Mouse (Mus musculus) spleen, adult 2 months (tissue): Measurements from ENCODE around the gene Nfatc4. TPM values are rescaled to one million over a fixed set of nuclear protein-coding genes. Genes with fewer than 3 reads are reported as not detected.

Source experiments
- DNase-seq, 2 experiments: peaks; one replicate each; pipeline versions ENCODE4 v3.0.0 to v3.0.0-alpha.2; 2012 to 2021; ENCODE audit warnings: low spot score in 2 of 2, low read depth in 1 of 2
- H3K27ac ChIP-seq: fragments of 200-500 bp; 2 replicates; pipeline ENCODE4 v1.5.1; 2012; ENCODE audit warnings: low read length, inconsistent platforms; ENCODE audit not compliant: insufficient read depth
- H3K27me3 ChIP-seq: fragments of 200-500 bp; 2 replicates; pipeline ENCODE4 v1.6.1; 2012; ENCODE audit warnings: mild to moderate bottlenecking, moderate library complexity, low read length, inconsistent platforms; ENCODE audit not compliant: control insufficient read depth, insufficient read depth
- H3K36me3 ChIP-seq: fragments of 200-500 bp; 2 replicates; pipeline ENCODE4 v1.6.1; 2012; ENCODE audit warnings: mild to moderate bottlenecking, low read length, inconsistent platforms; ENCODE audit not compliant: control insufficient read depth, insufficient read depth
- H3K4me1 ChIP-seq: fragments of 200-500 bp; 2 replicates; pipeline ENCODE4 v1.6.1; 2011; ENCODE audit warnings: inconsistent platforms; ENCODE audit not compliant: control insufficient read depth, insufficient read depth, insufficient read length
- H3K4me3 ChIP-seq: fragments of 200-500 bp; 2 replicates; pipeline ENCODE4 v1.5.1; 2011; ENCODE audit warnings: mild to moderate bottlenecking, inconsistent platforms; ENCODE audit not compliant: insufficient read depth, insufficient read length; ENCODE audit errors: extremely low read depth
- CTCF ChIP-seq: fragments of 200-500 bp; IDR thresholded peaks from 2 replicates; pipeline ENCODE4 v1.5.1; 2011; ENCODE audit warnings: mild to moderate bottlenecking, inconsistent platforms; ENCODE audit not compliant: insufficient read depth, insufficient read length, insufficient replicate concordance; ENCODE audit errors: extremely low read depth
- POLR2A ChIP-seq: fragments of 200-500 bp; IDR thresholded peaks from 2 replicates; pipeline ENCODE4 v1.6.1; 2011; ENCODE audit warnings: low read depth, low read length, inconsistent platforms
- WGBS: fragments of 180-500 bp; shearing (Covaris S2); methylation state at CpG from one replicate; pipeline ENCODE4 v1.1.7; 2018; 5-methylcytosine and 5-hydroxymethylcytosine counted together
- polyA plus RNA-seq: library from polyadenylated mRNA; depleted of rRNA; stranded (reverse); fragments of >200 nt; gene quantifications from 2 replicates; pipeline ENCODE4 v1.2.3, GENCODE M21; 2012; rRNA removed

Nfatc4 gene
- polyA plus RNA-seq: 4.6 and 5.0 TPM in 2 replicates

DNA sequence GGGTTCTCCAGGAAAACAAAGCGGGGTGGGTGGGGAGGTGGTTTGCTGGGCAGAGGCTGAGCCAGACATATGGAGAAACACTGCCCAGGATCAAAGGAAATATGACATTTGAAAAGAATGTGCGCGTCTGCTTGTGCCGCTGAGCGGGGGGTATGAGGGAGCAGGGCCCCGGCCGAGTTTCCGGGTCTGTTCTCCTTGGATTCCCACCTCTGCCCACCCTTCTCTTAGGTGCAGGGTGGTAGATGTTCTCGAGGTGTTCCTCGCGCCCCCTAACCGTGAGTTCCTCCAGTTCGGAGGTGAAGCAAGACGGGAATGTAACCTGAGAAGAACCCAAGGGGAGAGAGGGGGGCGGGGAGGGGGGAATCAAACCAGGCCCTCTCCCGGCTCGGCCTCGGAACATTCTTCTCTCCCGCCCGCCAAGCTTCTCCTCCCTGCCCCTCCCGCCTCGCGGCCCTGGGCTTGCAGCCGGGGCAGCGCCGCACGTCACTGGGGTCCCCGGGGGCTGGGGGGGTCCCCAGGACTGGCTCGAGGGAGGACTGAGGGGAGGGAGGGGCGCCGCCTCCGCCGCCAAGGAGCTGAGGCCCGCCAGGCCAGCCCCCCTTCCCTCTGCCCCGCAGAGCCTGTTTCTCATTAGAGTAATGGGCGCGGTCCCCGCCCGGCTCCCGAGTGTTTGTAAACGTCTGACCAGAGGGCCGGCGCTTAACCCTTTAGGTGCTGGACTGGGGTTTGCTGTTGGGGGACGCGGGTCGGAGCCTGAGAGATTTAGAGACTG lies at the start of gene Nfatc4:
TSS of gene Nfatc4 (plus strand) at position 154 of the 772 bp plus-strand sequence.
- no peak for TF ChIP-seq CTCF
- no peak for TF ChIP-seq POLR2A
- Histone ChIP-seq H3K27ac (peak within 1 kb of the TSS; percentile 18; the same call in 1 of the 2 replicates), H3K4me3 (peak within 1 kb of the TSS; percentile 31; the same call in 1 of the 2 replicates), H3K36me3 (no peaks in the 10 kb centered on the region), H3K27me3 (peaks cover 37% of the 10 kb centered on the region), H3K4me1 (no peaks in the 10 kb centered on the region; the same call in 1 of the 2 replicates)
- WGBS: under 1% methylated on average over 30 of the region's 46 CpGs
- no peak for DNase-seq

DNA sequence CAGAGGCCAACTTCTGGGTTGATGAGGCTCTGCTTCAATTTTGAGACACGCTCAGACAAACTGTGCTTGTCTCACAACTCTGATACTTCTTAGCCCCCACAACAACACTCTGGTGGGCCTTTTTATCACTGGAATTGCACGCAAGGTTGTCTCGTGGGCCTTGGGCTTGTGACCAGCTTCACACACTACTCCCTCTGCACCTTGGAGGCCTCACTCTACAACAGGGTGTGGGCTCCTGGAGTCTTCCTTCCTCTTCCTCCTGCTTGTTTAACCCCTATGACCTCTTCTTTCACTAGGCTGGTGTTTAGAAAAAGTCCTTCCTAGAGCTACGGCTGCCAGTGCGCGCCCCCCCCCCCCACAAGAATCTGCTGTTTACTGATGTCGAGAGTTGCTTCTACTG lies 46.2 kb upstream of the Nfatc4 start:
- Histone ChIP-seq H3K4me1 (no peaks in the 10 kb centered on the region; the same call in 1 of the 2 replicates), H3K27ac (no peak overlapping the region), H3K4me3 (no peak overlapping the region), H3K27me3 (no peaks in the 10 kb centered on the region), H3K36me3 (no peaks in the 10 kb centered on the region)
- WGBS: 65% methylated on average over 7 of the region's 7 CpGs
- DNase-seq: no peak
- TF ChIP-seq CTCF (no peak), POLR2A (no peak)

DNA sequence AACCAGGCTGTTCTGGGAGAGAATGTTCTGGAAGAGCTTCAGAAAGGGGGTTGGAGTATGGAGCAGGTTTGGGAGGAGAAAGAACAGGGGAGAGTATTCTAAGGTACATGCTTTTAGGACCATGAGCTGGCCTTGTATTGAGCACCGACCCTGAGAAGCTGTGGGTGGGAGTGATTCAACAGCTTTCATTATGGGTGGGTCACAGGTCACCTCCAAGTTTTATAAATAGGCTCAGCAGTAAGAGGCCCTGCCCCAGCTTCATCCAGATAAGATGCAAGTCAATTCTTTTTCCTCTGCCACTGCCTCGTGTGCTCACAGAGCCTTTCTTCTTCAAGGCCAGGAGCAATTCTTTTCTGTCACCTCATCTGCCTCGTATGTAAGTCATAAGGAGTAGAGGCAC lies 45.8 kb upstream of the Nfatc4 start:
- Histone ChIP-seq H3K4me1 (no peaks in the 10 kb centered on the region; the same call in 1 of the 2 replicates), H3K36me3 (no peaks in the 10 kb centered on the region), H3K27ac (no peak overlapping the region), H3K4me3 (no peak overlapping the region), H3K27me3 (no peaks in the 10 kb centered on the region)
- TF ChIP-seq CTCF (no peak), POLR2A (no peak)
- DNase-seq: no peak
- WGBS: 34% methylated on average over 3 of the region's 3 CpGs

DNA sequence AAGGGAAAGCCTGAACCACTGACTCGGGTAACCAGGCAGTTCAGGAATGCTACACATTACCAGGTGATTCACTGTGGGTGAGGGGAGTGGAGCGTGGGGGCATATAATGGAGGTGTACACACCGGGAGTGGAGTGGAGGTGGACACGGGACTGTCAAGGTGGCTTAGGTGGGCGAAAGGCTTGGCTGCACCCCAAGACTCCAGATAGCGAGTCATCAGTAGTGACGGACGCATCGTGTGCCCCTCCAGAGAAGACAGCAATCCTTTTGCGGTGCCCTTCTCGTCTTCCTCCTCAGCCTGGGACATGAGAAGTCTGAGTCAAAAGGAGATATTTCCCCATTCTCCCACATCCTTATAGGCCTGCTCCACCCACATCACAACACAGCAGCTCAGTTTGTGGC lies 45.1 kb upstream of the Nfatc4 start:
- Histone ChIP-seq H3K4me3 (no peak overlapping the region), H3K27me3 (no peaks in the 10 kb centered on the region), H3K27ac (no peak overlapping the region), H3K36me3 (no peaks in the 10 kb centered on the region), H3K4me1 (no peaks in the 10 kb centered on the region; the same call in 1 of the 2 replicates)
- 82% methylated on average over 11 of the region's 11 CpGs for WGBS
- no peak for DNase-seq
- TF ChIP-seq POLR2A (no peak), CTCF (no peak)

DNA sequence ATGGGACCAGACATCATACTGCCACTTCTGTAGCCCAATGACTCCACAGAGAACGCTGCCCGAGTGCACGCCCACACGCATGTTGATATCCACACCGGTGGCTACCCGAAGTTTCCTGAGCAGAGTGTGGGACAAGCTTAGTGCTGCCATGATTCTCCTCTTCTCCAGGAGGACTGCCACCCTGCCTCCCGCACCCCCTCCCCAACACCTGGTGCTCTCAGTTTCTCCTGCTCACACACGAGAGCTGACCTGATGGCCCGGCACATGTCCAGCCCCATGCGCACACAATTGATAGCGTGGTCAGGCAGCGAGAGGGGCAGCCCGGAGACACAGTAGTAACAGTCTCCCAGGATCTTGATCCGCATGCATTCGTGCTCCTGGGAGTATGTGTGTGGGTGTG lies 44.3 kb upstream of the Nfatc4 start:
- Histone ChIP-seq H3K27me3 (no peaks in the 10 kb centered on the region), H3K4me3 (no peak overlapping the region)
- WGBS: 88% methylated on average over 15 of the region's 15 CpGs

DNA sequence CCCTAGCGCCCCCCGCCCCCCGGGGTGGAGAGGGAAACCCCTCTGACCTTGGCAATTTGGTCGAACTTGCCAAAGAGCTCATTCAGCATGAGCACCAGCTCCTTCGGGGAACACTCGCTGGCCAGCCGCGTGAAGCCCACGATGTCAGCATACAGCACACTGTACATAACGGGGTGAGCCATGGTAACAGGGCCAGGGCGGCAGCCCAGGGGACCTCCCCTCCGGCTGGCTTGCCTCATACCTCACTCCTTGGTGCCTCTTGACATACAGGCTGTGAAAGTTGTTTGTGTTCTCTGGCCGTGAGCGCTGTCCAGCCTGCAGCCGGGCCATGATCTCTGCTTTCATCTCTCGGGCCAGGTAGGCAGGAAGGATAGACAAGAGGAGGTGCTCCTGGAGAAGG lies 43.3 kb upstream of the Nfatc4 start:
- WGBS: 83% methylated on average over 16 of the region's 16 CpGs
- Histone ChIP-seq H3K4me1 (no peaks in the 10 kb centered on the region; the same call in 1 of the 2 replicates), H3K4me3 (no peak overlapping the region), H3K36me3 (no peaks in the 10 kb centered on the region), H3K27me3 (no peaks in the 10 kb centered on the region), H3K27ac (no peak overlapping the region)
- TF ChIP-seq POLR2A (no peak), CTCF (no peak)
- no peak for DNase-seq

More for the DNA sequence above, 44.3 kb upstream of the Nfatc4 start:
- no peak overlapping the region for H3K27ac ChIP-seq
- no peak for TF ChIP-seq CTCF
- no peak for TF ChIP-seq POLR2A
- no peaks in the 10 kb centered on the region for H3K36me3 ChIP-seq
- DNase-seq: no peak
- no peaks in the 10 kb centered on the region; the same call in 1 of the 2 replicates for H3K4me1 ChIP-seq

DNA sequence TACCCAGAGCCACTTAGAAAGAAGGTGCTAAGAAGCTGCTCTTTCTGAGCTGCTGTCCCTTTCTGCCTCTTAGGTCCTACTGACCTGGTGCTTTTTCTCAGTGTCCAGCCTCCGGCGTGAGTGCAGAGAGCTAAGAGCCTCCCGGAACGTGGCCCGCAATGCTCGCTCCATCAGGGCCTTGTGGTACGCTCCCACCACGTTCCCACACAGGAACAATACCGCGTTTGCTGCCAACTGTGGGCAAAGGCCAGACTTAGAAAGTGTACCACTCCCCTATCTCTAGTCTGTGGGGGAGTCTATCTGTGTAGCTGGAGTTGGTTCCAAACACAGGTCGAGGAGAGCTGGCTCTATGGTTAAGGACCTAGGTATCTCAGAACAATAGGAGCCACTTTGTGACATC lies 42.2 kb upstream of the Nfatc4 start:
- no peaks in the 10 kb centered on the region; the same call in 1 of the 2 replicates for H3K36me3 ChIP-seq
- DNase-seq: no peak
- no peaks in the 10 kb centered on the region; the same call in 1 of the 2 replicates for H3K4me1 ChIP-seq
- no peak overlapping the region for H3K27ac ChIP-seq
- 81% methylated on average over 11 of the region's 11 CpGs for WGBS
- no peak overlapping the region for H3K4me3 ChIP-seq
- H3K27me3 ChIP-seq: no peaks in the 10 kb centered on the region
- TF ChIP-seq CTCF (no peak), POLR2A (no peak)
